9 mouse cellular contexts compared by ENCODE assay signal in genomic region chr9:43222429-43222715, GRCm38 (mm10). TPM values are rescaled to one million over a fixed set of nuclear protein-coding genes. Genes with fewer than 3 reads are reported as not detected.
A peak's percentile ranks its signal among the peaks of the same experiment; 100 is the strongest.
DNase-seq lines count a peak whose midpoint lies in the region; ATAC-seq and TF ChIP-seq lines count a peak whose summit lies in the region.
"Had no signal": no experiment of that assay in that cellular context is flagged by ENCODE, and none has a peak within 500 bp of the region (broad histone marks: within the 10 kb centered on the region; RNA-seq: fewer than 3 reads in every experiment).

No protein-coding gene starts in this region.

- no peak for DNase-seq in hindbrain, postnatal 0 days (ENCODE audit: low spot score)
- no peak for DNase-seq in hindbrain, embryonic 14.5 days (ENCODE audit: low spot score)
- DNase-seq in embryo, embryonic 11 days: peak; percentile 66
- no peak for DNase-seq in liver, embryonic 13.5 days
- no peak for DNase-seq in layer of hippocampus, adult 8-10 months (ENCODE audit: low spot score in 2 of 2)
- no peak for DNase-seq in urinary bladder, postnatal 14 days (ENCODE audit: low spot score)
- DNase-seq: thymus, adult 18-20 months had no signal

- no peaks in the 10 kb centered on the region for H3K4me1 ChIP-seq in hindbrain, postnatal 0 days (ENCODE audit: insufficient read depth, low read length)
- H3K4me1 ChIP-seq in hindbrain, embryonic 14.5 days (replicated peaks; ENCODE audit: control insufficient read depth, insufficient read depth, low read length): no peaks in the 10 kb centered on the region
- no peaks in the 10 kb centered on the region for H3K4me1 ChIP-seq in ES-Bruce4 (ENCODE audit: control insufficient read depth, insufficient read depth, low read length)
- peaks cover 40% of the 10 kb centered on the region for H3K4me1 ChIP-seq in liver, embryonic 13.5 days (replicated peaks)

- H3K4me2 ChIP-seq in hindbrain, postnatal 0 days (ENCODE audit: low read depth, low read length): no peak overlapping the region
- H3K4me2 ChIP-seq in hindbrain, embryonic 14.5 days (replicated peaks): no peak overlapping the region
- H3K4me2 ChIP-seq in liver, embryonic 13.5 days: no peak overlapping the region

- H3K27me3 ChIP-seq in hindbrain, postnatal 0 days (ENCODE audit: insufficient read depth, low read length): no peaks in the 10 kb centered on the region
- H3K27me3 ChIP-seq in hindbrain, embryonic 14.5 days (ENCODE audit: control insufficient read depth, insufficient read depth, low read length): no peaks in the 10 kb centered on the region
- no peaks in the 10 kb centered on the region for H3K27me3 ChIP-seq in ES-Bruce4 (ENCODE audit: control insufficient read depth, insufficient read depth, low read length, poor library complexity, severe bottlenecking)
- H3K27me3 ChIP-seq in liver, embryonic 13.5 days: no peaks in the 10 kb centered on the region

- no peak for TF ChIP-seq EP300 in ES-Bruce4 (IDR thresholded peaks at IDR 0.05; ENCODE audit: insufficient read depth, low read depth, low read length)

- no peak for TF ChIP-seq POLR2A in ES-Bruce4 (IDR thresholded peaks at IDR 0.05; ENCODE audit: insufficient read depth, low read length)

- H3K36me3 ChIP-seq in hindbrain, postnatal 0 days (ENCODE audit: insufficient read depth, low read length): no peaks in the 10 kb centered on the region
- no peaks in the 10 kb centered on the region for H3K36me3 ChIP-seq in hindbrain, embryonic 14.5 days (replicated peaks; ENCODE audit: control insufficient read depth, insufficient read depth)
- no peaks in the 10 kb centered on the region for H3K36me3 ChIP-seq in ES-Bruce4 (ENCODE audit: control insufficient read depth, insufficient read depth, low read length, poor library complexity, severe bottlenecking)
- peaks cover 61% of the 10 kb centered on the region for H3K36me3 ChIP-seq in liver, embryonic 13.5 days

- no peak overlapping the region for H3K27ac ChIP-seq in hindbrain, postnatal 0 days
- no peak overlapping the region for H3K27ac ChIP-seq in hindbrain, embryonic 14.5 days
- no peak overlapping the region for H3K27ac ChIP-seq in ES-Bruce4 (ENCODE audit: insufficient read depth, low read length)
- 0 out of 2 replicates have a peak overlapping the region, but pooled peaks have one; percentile 23 for H3K27ac ChIP-seq in liver, embryonic 13.5 days

- peak; percentile 29 for TF ChIP-seq CTCF in hindbrain, postnatal 0 days (IDR thresholded peaks at IDR 0.05; ENCODE audit: low read depth)
- TF ChIP-seq CTCF in ES-Bruce4 (IDR thresholded peaks at IDR 0.05; ENCODE audit: low read depth, low read length): peak; percentile 72

- WGBS in hindbrain, postnatal 0 days: 42% methylated on average over 8 of the region's 8 CpGs
- 45% methylated on average over 8 of the region's 8 CpGs for WGBS in hindbrain, embryonic 14.5 days
- WGBS in liver, embryonic 13.5 days (ENCODE audit: insufficient replicate concordance): 58% methylated on average over 8 of the region's 8 CpGs

- H3K4me3 ChIP-seq in hindbrain, postnatal 0 days (ENCODE audit: low read length): no peak overlapping the region
- no peak overlapping the region for H3K4me3 ChIP-seq in hindbrain, embryonic 14.5 days (replicated peaks; ENCODE audit: low read length)
- H3K4me3 ChIP-seq in ES-Bruce4 (ENCODE audit: low read depth, low read length): peak overlapping the region; percentile 14; the same call in 1 of the 2 replicates
- H3K4me3 ChIP-seq in liver, embryonic 13.5 days (replicated peaks): no peak overlapping the region

- 0 out of 2 replicates have a peak, but pooled peaks have one; percentile 31 for ATAC-seq in hindbrain, postnatal 0 days
- ATAC-seq in hindbrain, embryonic 14.5 days (ENCODE audit: low FRiP score): no peak
- no peak for ATAC-seq in liver, embryonic 13.5 days (ENCODE audit: low read depth)

- no peaks in the 10 kb centered on the region for H3K9me3 ChIP-seq in hindbrain, postnatal 0 days (ENCODE audit: low read length)
- H3K9me3 ChIP-seq in hindbrain, embryonic 14.5 days (ENCODE audit: control insufficient read depth, low read length): no peaks in the 10 kb centered on the region
- H3K9me3 ChIP-seq in ES-Bruce4 (replicated peaks; ENCODE audit: control insufficient read depth, insufficient read depth, low read length, poor library complexity, severe bottlenecking): no peaks in the 10 kb centered on the region
- H3K9me3 ChIP-seq in liver, embryonic 13.5 days (replicated peaks): no peaks in the 10 kb centered on the region

- no peak overlapping the region for H3K9ac ChIP-seq in hindbrain, postnatal 0 days (replicated peaks; ENCODE audit: low read length)
- no peak overlapping the region for H3K9ac ChIP-seq in hindbrain, embryonic 14.5 days
- H3K9ac ChIP-seq in ES-Bruce4 (ENCODE audit: low read depth, poor library complexity, severe bottlenecking): no peak overlapping the region
- no peak overlapping the region for H3K9ac ChIP-seq in liver, embryonic 13.5 days

RNA-seq across cellular contexts. Expression of gene Pou2f3, which starts 12.2 kb away (rescaled TPM):
- total RNA-seq in hindbrain, postnatal 0 days (2014; rRNA removed): 0.10 TPM in 1 of 2 replicates, not detected in the other
- polyA plus RNA-seq in hindbrain, postnatal 0 days (2015; fragmentation: Nextera tagmentation; extraction: Ambion mirVana): 0.11 and 0.13 TPM in 2 replicates
- polyA plus RNA-seq in hindbrain, embryonic 14.5 days (2014; fragmentation: Nextera tagmentation; extraction: Ambion mirVana): not detected in 2 replicates
- polyA plus RNA-seq in ES-Bruce4 (2011; ENCODE audit: insufficient read depth, insufficient read length, low read depth, missing spikeins): 2.4 and 2.9 TPM in 2 replicates
- polyA plus RNA-seq in liver, embryonic 13.5 days (2015; fragmentation: Nextera tagmentation; extraction: Ambion mirVana): not detected in 2 replicates
- total RNA-seq in layer of hippocampus, adult 8-10 months (2022): under 1 TPM in 1 of 4 experiments, not detected in 3; 0.34 TPM
- total RNA-seq: adrenal gland, postnatal 25 days had no signal

RNA-seq across cellular contexts. Expression of gene Oaf, which starts 17.3 kb away (rescaled TPM):
- 5.6 and 8.0 TPM in 2 replicates for total RNA-seq in hindbrain, postnatal 0 days (2014; rRNA removed)
- 6.2 TPM in 2 replicates for polyA plus RNA-seq in hindbrain, postnatal 0 days (2015; fragmentation: Nextera tagmentation; extraction: Ambion mirVana)
- polyA plus RNA-seq in hindbrain, embryonic 14.5 days (2014; fragmentation: Nextera tagmentation; extraction: Ambion mirVana): 7.9 and 9.6 TPM in 2 replicates
- polyA plus RNA-seq in ES-Bruce4 (2011; ENCODE audit: insufficient read depth, insufficient read length, low read depth, missing spikeins): 3.7 and 4.8 TPM in 2 replicates
- polyA plus RNA-seq in liver, embryonic 13.5 days (2015; fragmentation: Nextera tagmentation; extraction: Ambion mirVana): 27.4 and 29.3 TPM in 2 replicates
- total RNA-seq in layer of hippocampus, adult 8-10 months (2022): 10 to 100 TPM; 14.4 to 23.9 (median 18.0) TPM
